Mouse (Mus musculus) heart, postnatal 0 days (tissue): ENCODE results near the gene Prep.
A peak's percentile ranks its signal among the peaks of the same experiment; 100 is the strongest.

ENCODE experiments used
- CTCF ChIP-seq: IDR thresholded peaks from 2 replicates; pipeline ENCODE4 v1.5.1; 2016; ENCODE audit warnings: antibody characterized with exemption, control low read depth, low read depth
- EP300 ChIP-seq: IDR thresholded peaks from 2 replicates; pipeline ENCODE4 v1.6.1; 2016; ENCODE audit warnings: antibody characterized with exemption, low read depth

- no peak for TF ChIP-seq CTCF
- TF ChIP-seq EP300, result peak; percentile 81
Measured at GRCm38 (mm10) chr10:45181344-45181743, 114.3 kb downstream of the Prep start.
